Mouse (Mus musculus) heart, embryonic 10.5 days (tissue): ENCODE measurements around the gene Ldlrad3. TPM values are rescaled to one million over a fixed set of nuclear protein-coding genes. Genes with fewer than 3 reads are reported as not detected.

ENCODE experiments used
- DNase-seq: peaks from one replicate; pipeline ENCODE4 v3.0.0-alpha.2; 2017; ENCODE audit warnings: low spot score
- H3K27ac ChIP-seq: fragments of 300-500 bp; sonication (generic); 2 replicates; pipeline ENCODE4 v1.5.1; 2016; ENCODE audit warnings: mild to moderate bottlenecking
- H3K27me3 ChIP-seq: fragments of 300-500 bp; sonication (generic); 2 replicates; pipeline ENCODE4 v1.6.1; 2016; ENCODE audit warnings: mild to moderate bottlenecking; ENCODE audit not compliant: poor library complexity, insufficient read depth, severe bottlenecking
- H3K36me3 ChIP-seq: fragments of 300-500 bp; sonication (generic); 2 replicates; pipeline ENCODE4 v1.6.1; 2016; ENCODE audit warnings: mild to moderate bottlenecking, moderate library complexity
- H3K4me1 ChIP-seq: fragments of 300-500 bp; sonication (generic); 2 replicates; pipeline ENCODE4 v1.6.1; 2016; ENCODE audit warnings: mild to moderate bottlenecking
- H3K4me3 ChIP-seq: fragments of 300-500 bp; sonication (generic); 2 replicates; pipeline ENCODE4 v1.5.1; 2016; ENCODE audit warnings: mild to moderate bottlenecking, moderate library complexity
- H3K9me3 ChIP-seq: fragments of 300-500 bp; sonication (generic); 2 replicates; pipeline ENCODE4 v1.6.1; 2016; ENCODE audit warnings: mild to moderate bottlenecking, moderate library complexity
- WGBS: fragments of 180-500 bp; shearing (Covaris S2); methylation state at CpG from one replicate; pipeline ENCODE4 v1.1.7; 2016; 5-methylcytosine and 5-hydroxymethylcytosine counted together
- polyA plus RNA-seq: library from polyadenylated mRNA; unstranded; fragments of >200 nt; fragmentation: Nextera tagmentation; extraction: Ambion mirVana; gene quantifications from 2 replicates; pipeline ENCODE4 v1.2.1, GENCODE M21; 2016

The Ldlrad3 gene
- polyA plus RNA-seq, 1 experiment from 2014 or later, result 27.5 TPM

- Histone ChIP-seq H3K4me1 (peaks cover 4% of the 10 kb centered on the region), H3K27me3 (no peaks in the 10 kb centered on the region), H3K9me3 (no peaks in the 10 kb centered on the region), H3K36me3 (peaks cover 9% of the 10 kb centered on the region), H3K4me3 (no peak overlapping the region), H3K27ac (no peak overlapping the region)
- DNase-seq, result no peak
- 72% methylated on average over 10 of the region's 10 CpGs for WGBS
Measured at GRCm38 (mm10) chr2:101907386-101908022, 278.7 kb downstream of the Ldlrad3 start.

DNA sequence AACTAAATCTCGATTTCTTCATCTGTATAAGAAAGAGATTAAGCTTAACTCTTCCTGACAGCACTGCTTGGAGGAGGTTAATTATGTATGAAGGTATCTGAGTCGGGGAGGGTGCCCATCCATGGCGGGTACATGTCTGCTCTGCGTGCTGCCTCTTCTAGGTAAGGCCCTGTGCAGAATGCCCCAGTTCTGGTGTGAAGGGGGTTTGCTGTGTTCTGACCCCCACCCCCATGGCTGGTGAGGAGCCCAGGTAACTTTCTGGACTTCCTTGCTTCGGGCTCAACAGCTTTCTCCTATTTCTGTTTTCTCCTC is 279.9 kb downstream of the Ldlrad3 start:
- H3K27me3 ChIP-seq, result no peaks in the 10 kb centered on the region
- no peaks in the 10 kb centered on the region for H3K9me3 ChIP-seq
- no peak overlapping the region for H3K4me3 ChIP-seq
- DNase-seq, result no peak
- peak overlapping the region; percentile 64; the same call in 1 of the 2 replicates for H3K27ac ChIP-seq
- H3K4me1 ChIP-seq, result peaks cover 8% of the 10 kb centered on the region
- 69% methylated on average over 5 of the region's 5 CpGs for WGBS
- peaks cover 9% of the 10 kb centered on the region for H3K36me3 ChIP-seq

GRCm38 (mm10) chr2:101905534-101906378 is 280.4 kb downstream of the Ldlrad3 start:
- Histone ChIP-seq H3K27ac (peak overlapping the region; percentile 64; the same call in 1 of the 2 replicates), H3K27me3 (no peaks in the 10 kb centered on the region), H3K4me3 (peak overlapping the region; percentile 30), H3K9me3 (no peaks in the 10 kb centered on the region), H3K36me3 (peaks cover 9% of the 10 kb centered on the region), H3K4me1 (peaks cover 8% of the 10 kb centered on the region)
- WGBS, result 26% methylated on average over 21 of the region's 21 CpGs
- DNase-seq, result peak; percentile 86

DNA sequence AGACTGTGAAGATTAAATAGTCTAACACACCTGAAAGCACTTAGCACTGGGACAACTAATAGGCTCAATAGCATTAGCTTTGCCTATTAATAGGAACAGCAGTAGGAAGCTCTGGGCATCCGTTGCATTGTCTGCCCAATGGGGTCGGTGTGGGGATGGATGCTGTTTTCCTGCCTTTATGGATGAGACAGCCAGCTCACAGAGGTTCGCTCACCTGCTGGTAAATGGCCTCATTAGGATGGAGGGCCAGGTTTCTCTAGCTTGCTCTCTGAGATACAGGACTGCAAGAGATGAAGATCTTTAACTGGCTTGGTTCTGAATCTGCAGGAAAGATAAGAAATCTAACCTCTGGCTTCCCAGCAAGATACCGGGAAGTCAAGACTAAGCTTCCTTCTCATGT is 284.0 kb downstream of the Ldlrad3 start:
- H3K4me3 ChIP-seq, result no peak overlapping the region
- H3K27me3 ChIP-seq, result no peaks in the 10 kb centered on the region
- no peak for DNase-seq
- WGBS, result 86% methylated on average over 4 of the region's 4 CpGs
- H3K4me1 ChIP-seq, result peaks cover 8% of the 10 kb centered on the region
- peaks cover 15% of the 10 kb centered on the region for H3K36me3 ChIP-seq
- no peak overlapping the region for H3K27ac ChIP-seq
- H3K9me3 ChIP-seq, result no peaks in the 10 kb centered on the region

Other genes starting within 250 kb of the Ldlrad3 start
- gene Trim44, start 221.4 kb upstream of the Ldlrad3 start, polyA plus RNA-seq, result 23.6 TPM in 2 replicates